Mouse (Mus musculus) frontal cortex, postnatal 10 days (tissue): ENCODE measurements around the gene Gigyf1.

Source experiments
- DNase-seq, 2 experiments: peaks; one replicate each; pipeline ENCODE4 v3.0.0; 2022; ENCODE audit warnings: low spot score in 2 of 2, mixed read lengths in 1 of 2

The Gigyf1 gene

GRCm38 (mm10) chr5:137513951-137514721, 4.2 kb upstream of the Gigyf1 start:
- DNase-seq, result no peak

GRCm38 (mm10) chr5:137514811-137515210, 3.5 kb upstream of the Gigyf1 start:
- no peak for DNase-seq

- no peak for DNase-seq
Measured at GRCm38 (mm10) chr5:137519691-137520550, 1.6 kb downstream of the Gigyf1 start.

GRCm38 (mm10) chr5:137521861-137522260, 3.5 kb downstream of the Gigyf1 start:
- no peak for DNase-seq

GRCm38 (mm10) chr5:137522711-137523110, 4.4 kb downstream of the Gigyf1 start:
- DNase-seq, result no peak

- no peak for DNase-seq
Measured at GRCm38 (mm10) chr5:137523396-137524250, 5.3 kb downstream of the Gigyf1 start.

GRCm38 (mm10) chr5:137524251-137524515, 5.8 kb downstream of the Gigyf1 start:
- no peak for DNase-seq

- DNase-seq, result no peak
Measured at GRCm38 (mm10) chr5:137524671-137525070, 6.3 kb downstream of the Gigyf1 start.

- DNase-seq, result no peak
Measured at GRCm38 (mm10) chr5:137525511-137525910, 7.2 kb downstream of the Gigyf1 start.

GRCm38 (mm10) chr5:137526192-137526936, 8.0 kb downstream of the Gigyf1 start:
- DNase-seq, result no peak

- no peak for DNase-seq
Measured at GRCm38 (mm10) chr5:137527413-137527812, 9.1 kb downstream of the Gigyf1 start.

- DNase-seq, result no peak
Measured at GRCm38 (mm10) chr5:137528247-137528968, 10.1 kb downstream of the Gigyf1 start.

- no peak for DNase-seq
Measured at GRCm38 (mm10) chr5:137529221-137529995, 11.1 kb downstream of the Gigyf1 start.

GRCm38 (mm10) chr5:137530075-137530474, 11.7 kb downstream of the Gigyf1 start:
- DNase-seq, result no peak

- DNase-seq, result peak; percentile 66 to 89
Measured at GRCm38 (mm10) chr5:137530588-137531413, 12.5 kb downstream of the Gigyf1 start.

- peak; percentile 70 to 85 for DNase-seq
Measured at GRCm38 (mm10) chr5:137531414-137532130, 13.2 kb downstream of the Gigyf1 start.

- no peak for DNase-seq
Measured at GRCm38 (mm10) chr5:137532131-137532807, 13.9 kb downstream of the Gigyf1 start.

- no peak for DNase-seq
Measured at GRCm38 (mm10) chr5:137532808-137533116, 14.4 kb downstream of the Gigyf1 start.
